Mouse (Mus musculus): Measurements from ENCODE around the gene Zmat5.

GRCm38 (mm10) chr11:4684186-4684585 is 20.3 kb upstream of the Zmat5 start:
- TF ChIP-seq CTCF (IDR thresholded peaks at IDR 0.05; ENCODE audit: low read depth, low read length) (no peak), POLR2A (IDR thresholded peaks at IDR 0.05; ENCODE audit: borderline replicate concordance, low read depth, low read length) (no peak)

Data from bone marrow macrophage, adult 2 months (primary cell).